Mouse (Mus musculus) ES-Bruce4 (cell line): ENCODE results near the gene Plcb4.

Experiments
- CTCF ChIP-seq: IDR thresholded peaks from one replicate; pipeline ENCODE4 v1.8.1; 2011; ENCODE audit warnings: low read depth, low read length
- EP300 ChIP-seq: IDR thresholded peaks from 2 replicates; pipeline ENCODE4 v1.6.1; 2011; ENCODE audit warnings: low read depth, low read length; ENCODE audit not compliant: insufficient read depth
- POLR2A ChIP-seq: IDR thresholded peaks from one replicate; pipeline ENCODE4 v1.8.1; 2011; ENCODE audit warnings: low read length; ENCODE audit not compliant: insufficient read depth

DNA sequence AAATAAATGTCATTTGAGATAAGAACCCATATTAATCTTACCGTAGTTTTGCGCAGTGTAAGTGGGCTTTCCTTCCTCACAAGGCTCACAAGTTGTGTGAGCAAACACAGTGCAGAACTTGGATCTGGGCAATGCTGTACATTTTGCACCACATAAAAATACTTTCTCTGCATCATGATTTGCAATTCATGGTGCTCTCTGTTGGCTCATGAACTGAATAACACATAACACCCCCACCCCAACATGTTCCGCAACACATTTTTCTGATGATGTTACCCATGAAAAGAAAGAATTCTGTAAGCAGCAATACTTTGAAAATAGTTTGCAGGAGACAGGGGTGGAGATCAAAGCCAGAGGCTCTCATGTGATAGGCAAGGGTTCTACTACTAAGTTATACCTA lies 174.9 kb downstream of the Plcb4 start:
- TF ChIP-seq CTCF (no peak), POLR2A (no peak), EP300 (no peak)
